Mouse (Mus musculus) stomach, embryonic 15.5 days (tissue): ENCODE measurements around the gene Creg2. TPM values are rescaled to one million over a fixed set of nuclear protein-coding genes. Genes with fewer than 3 reads are reported as not detected.

Experiments used
- ATAC-seq: fragments of 200-750 bp; cut with Nextera tagmentation; 2 replicates; pipeline ENCODE4 v1.8.0; 2017; ENCODE audit warnings: low read depth, moderate number of reproducible peaks, moderate TSS enrichment; ENCODE audit not compliant: insufficient read depth, low FRiP score
- H3K27ac ChIP-seq: fragments of 300-500 bp; sonication (generic); 2 replicates; pipeline ENCODE4 v1.5.1; 2015; ENCODE audit warnings: mild to moderate bottlenecking, inconsistent platforms
- H3K27me3 ChIP-seq: fragments of 300-500 bp; sonication (generic); replicated peaks from 2 replicates; pipeline ENCODE4 v1.6.1; 2015; ENCODE audit warnings: inconsistent platforms
- H3K36me3 ChIP-seq: fragments of 300-500 bp; sonication (generic); 2 replicates; pipeline ENCODE4 v1.6.1; 2015; ENCODE audit warnings: inconsistent platforms
- H3K4me1 ChIP-seq: fragments of 300-500 bp; sonication (generic); 2 replicates; pipeline ENCODE4 v1.6.1; 2015; ENCODE audit warnings: inconsistent platforms
- H3K4me2 ChIP-seq: fragments of 300-500 bp; sonication (generic); 2 replicates; pipeline ENCODE4 v1.6.1; 2015; ENCODE audit warnings: mild to moderate bottlenecking, inconsistent platforms
- H3K4me3 ChIP-seq: fragments of 300-500 bp; sonication (generic); replicated peaks from 2 replicates; pipeline ENCODE4 v1.5.1; 2015; ENCODE audit warnings: inconsistent platforms
- H3K9ac ChIP-seq: fragments of 300-500 bp; sonication (generic); 2 replicates; pipeline ENCODE4 v1.6.1; 2015; ENCODE audit warnings: inconsistent platforms
- H3K9me3 ChIP-seq: fragments of 300-500 bp; sonication (generic); 2 replicates; pipeline ENCODE4 v1.6.1; 2016; ENCODE audit warnings: inconsistent platforms
- WGBS: fragments of 180-500 bp; shearing (Covaris S2); methylation state at CpG from one replicate; pipeline ENCODE4 v1.1.7; 2015; 5-methylcytosine and 5-hydroxymethylcytosine counted together
- polyA plus RNA-seq: library from polyadenylated mRNA; unstranded; fragments of >200 nt; fragmentation: Nextera tagmentation; extraction: Ambion mirVana; gene quantifications from 2 replicates; pipeline ENCODE4 v1.2.1, GENCODE M21; 2015

Gene Creg2
- 0.19 and 0.45 TPM in 2 replicates for polyA plus RNA-seq

DNA sequence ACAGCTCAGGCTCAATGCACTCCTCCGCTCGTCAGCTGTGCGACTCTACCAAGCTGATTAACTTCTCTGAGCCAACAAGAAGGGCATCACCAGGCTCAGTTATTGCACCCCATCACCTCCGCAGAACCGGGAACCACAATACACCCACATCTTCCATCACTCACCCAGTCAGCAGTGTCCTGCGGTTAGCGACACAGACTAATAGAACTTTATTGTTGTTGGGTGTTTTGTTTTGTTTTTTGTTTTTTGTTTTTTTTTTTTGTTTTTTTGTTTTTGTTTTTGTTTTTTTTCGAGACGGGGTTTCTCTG lies at the start of gene Creg2:
Creg2 (minus strand) TSS at position 234 of the 308 bp plus-strand sequence.
- Histone ChIP-seq H3K9ac (no peak within 1 kb of the TSS), H3K4me1 (peaks cover 16% of the 10 kb centered on the region), H3K4me2 (peak within 1 kb of the TSS; percentile 99), H3K27me3 (peaks cover 24% of the 10 kb centered on the region), H3K27ac (no peak within 1 kb of the TSS), H3K36me3 (no peaks in the 10 kb centered on the region), H3K4me3 (peak within 1 kb of the TSS; percentile 52), H3K9me3 (no peaks in the 10 kb centered on the region)
- WGBS, result 37% methylated on average over 9 of the region's 9 CpGs
- ATAC-seq, result no peak

GRCm38 (mm10) chr1:39700599-39701273 lies 49.5 kb upstream of the Creg2 start:
- Histone ChIP-seq H3K9me3 (no peaks in the 10 kb centered on the region), H3K27me3 (no peaks in the 10 kb centered on the region), H3K4me1 (peaks cover 18% of the 10 kb centered on the region), H3K36me3 (no peaks in the 10 kb centered on the region), H3K27ac (peak overlapping the region; percentile 26; the same call in 1 of the 2 replicates), H3K4me3 (no peak overlapping the region), H3K9ac (no peak overlapping the region), H3K4me2 (peak overlapping the region; percentile 29)
- 29% methylated on average over 7 of the region's 7 CpGs for WGBS
- 0 out of 2 replicates have a peak, but pooled peaks have one; percentile 43 for ATAC-seq

- H3K4me2 ChIP-seq, result no peak overlapping the region
- H3K27me3 ChIP-seq, result no peaks in the 10 kb centered on the region
- H3K36me3 ChIP-seq, result no peaks in the 10 kb centered on the region
- no peak overlapping the region for H3K9ac ChIP-seq
- no peak overlapping the region for H3K27ac ChIP-seq
- H3K4me1 ChIP-seq, result peaks cover 22% of the 10 kb centered on the region
- no peak overlapping the region for H3K4me3 ChIP-seq
- WGBS, result 57% methylated on average over 6 of the region's 6 CpGs
- no peak for ATAC-seq
- H3K9me3 ChIP-seq, result no peaks in the 10 kb centered on the region
Measured at GRCm38 (mm10) chr1:39698456-39698855, 47.2 kb upstream of the Creg2 start.

- no peak overlapping the region for H3K27ac ChIP-seq
Measured at GRCm38 (mm10) chr1:39695198-39695597, 43.9 kb upstream of the Creg2 start.

DNA sequence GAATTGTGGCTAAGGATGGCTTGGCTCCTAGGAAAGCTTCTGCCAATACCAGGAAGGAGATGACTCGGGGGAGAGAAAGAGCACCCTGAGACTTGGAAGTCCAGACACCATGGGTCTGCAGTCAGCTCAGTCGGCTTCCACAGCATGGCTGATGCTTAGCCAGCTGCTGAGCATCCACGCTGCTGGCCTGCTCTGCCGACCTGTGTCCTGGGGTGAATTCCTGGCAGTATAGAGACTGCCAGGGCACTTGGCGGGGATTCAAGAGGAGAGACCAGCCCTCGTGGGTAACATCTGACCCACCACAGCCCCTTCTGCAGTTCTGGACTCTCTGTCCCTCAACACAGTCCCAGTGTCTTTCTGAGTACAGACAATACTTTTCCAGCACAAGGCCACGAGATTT lies 43.5 kb upstream of the Creg2 start:
- no peaks in the 10 kb centered on the region for H3K27me3 ChIP-seq
- no peaks in the 10 kb centered on the region for H3K9me3 ChIP-seq
- H3K4me2 ChIP-seq, result no peak overlapping the region
- H3K27ac ChIP-seq, result no peak overlapping the region
- H3K36me3 ChIP-seq, result no peaks in the 10 kb centered on the region
- H3K4me1 ChIP-seq, result 0 out of 2 replicates have a peak, but pooled peaks cover 3% of the 10 kb centered on the region
- 48% methylated on average over 7 of the region's 7 CpGs for WGBS
- ATAC-seq, result no peak
- H3K9ac ChIP-seq, result no peak overlapping the region
- H3K4me3 ChIP-seq, result no peak overlapping the region

More at GRCm38 (mm10) chr1:39695198-39695597, 43.9 kb upstream of the Creg2 start:
- no peak overlapping the region for H3K9ac ChIP-seq
- no peak overlapping the region for H3K4me3 ChIP-seq
- 37% methylated on average over 4 of the region's 4 CpGs for WGBS
- no peaks in the 10 kb centered on the region for H3K9me3 ChIP-seq
- peak; percentile 77; the same call in 1 of the 2 replicates for ATAC-seq
- no peak overlapping the region for H3K4me2 ChIP-seq
- no peaks in the 10 kb centered on the region for H3K27me3 ChIP-seq
- no peaks in the 10 kb centered on the region for H3K36me3 ChIP-seq
- H3K4me1 ChIP-seq, result 0 out of 2 replicates have a peak, but pooled peaks cover 3% of the 10 kb centered on the region

- no peak overlapping the region for H3K27ac ChIP-seq
- no peak for ATAC-seq
- no peak overlapping the region for H3K4me2 ChIP-seq
- 0 out of 2 replicates have a peak, but pooled peaks cover 3% of the 10 kb centered on the region for H3K4me1 ChIP-seq
- H3K27me3 ChIP-seq, result no peaks in the 10 kb centered on the region
- H3K36me3 ChIP-seq, result no peaks in the 10 kb centered on the region
- H3K9me3 ChIP-seq, result no peaks in the 10 kb centered on the region
- no peak overlapping the region for H3K9ac ChIP-seq
- no peak overlapping the region for H3K4me3 ChIP-seq
- WGBS, result 63% methylated on average over 3 of the region's 3 CpGs
Measured at GRCm38 (mm10) chr1:39691974-39692373, 40.7 kb upstream of the Creg2 start.

DNA sequence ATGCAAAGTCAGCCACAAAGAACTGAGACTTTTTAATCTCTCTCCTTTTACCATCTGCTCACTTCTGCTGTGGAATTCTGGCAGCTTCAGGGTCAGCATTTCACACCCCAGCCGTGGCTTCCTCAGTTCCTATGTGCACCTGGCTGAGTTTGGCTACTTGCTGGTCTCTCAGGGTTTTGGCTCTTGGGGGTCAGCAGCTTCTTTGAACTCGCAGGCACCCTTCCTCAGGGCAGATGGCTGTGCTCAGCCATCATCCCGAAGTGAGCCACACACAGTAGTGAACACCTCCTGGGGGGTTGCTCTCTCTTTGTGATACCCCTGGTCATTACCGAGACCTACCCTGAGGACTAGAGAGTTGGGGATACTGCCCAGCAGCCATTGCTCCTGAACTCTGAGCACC lies 39.8 kb upstream of the Creg2 start:
- H3K36me3 ChIP-seq, result no peaks in the 10 kb centered on the region
- 44% methylated on average over 4 of the region's 4 CpGs for WGBS
- no peak overlapping the region for H3K4me3 ChIP-seq
- no peak overlapping the region for H3K9ac ChIP-seq
- no peak overlapping the region for H3K27ac ChIP-seq
- H3K4me2 ChIP-seq, result no peak overlapping the region
- no peaks in the 10 kb centered on the region for H3K27me3 ChIP-seq
- 0 out of 2 replicates have a peak, but pooled peaks cover 3% of the 10 kb centered on the region for H3K4me1 ChIP-seq
- no peak for ATAC-seq
- H3K9me3 ChIP-seq, result no peaks in the 10 kb centered on the region

DNA sequence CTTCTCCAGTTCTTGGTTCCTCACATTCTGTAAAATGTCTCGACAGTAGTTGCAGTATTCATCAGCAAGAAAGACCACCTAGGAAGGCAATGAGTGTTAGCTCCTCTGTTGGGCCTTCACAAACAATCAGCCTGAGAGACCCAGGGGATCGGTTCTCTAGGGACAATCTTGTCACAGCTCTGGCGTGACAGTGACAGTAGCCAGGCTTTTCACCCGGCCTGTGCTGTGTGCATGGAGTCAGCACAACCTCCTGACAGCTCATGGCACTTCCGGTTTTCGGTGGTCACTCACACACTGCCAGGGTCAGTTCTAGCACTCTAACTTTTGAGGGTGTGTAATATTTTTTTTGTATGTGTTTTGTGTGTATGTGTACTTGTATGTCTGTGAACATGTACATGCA lies 37.3 kb upstream of the Creg2 start:
- WGBS, result 52% methylated on average over 6 of the region's 6 CpGs
- Histone ChIP-seq H3K9me3 (no peaks in the 10 kb centered on the region), H3K4me2 (no peak overlapping the region), H3K9ac (no peak overlapping the region), H3K36me3 (no peaks in the 10 kb centered on the region), H3K27ac (no peak overlapping the region), H3K27me3 (no peaks in the 10 kb centered on the region), H3K4me1 (no peaks in the 10 kb centered on the region), H3K4me3 (no peak overlapping the region)
- no peak for ATAC-seq

- Histone ChIP-seq H3K27me3 (no peaks in the 10 kb centered on the region), H3K4me3 (no peak overlapping the region), H3K36me3 (no peaks in the 10 kb centered on the region), H3K9me3 (no peaks in the 10 kb centered on the region), H3K27ac (no peak overlapping the region), H3K4me1 (no peaks in the 10 kb centered on the region), H3K4me2 (no peak overlapping the region), H3K9ac (no peak overlapping the region)
- 51% methylated on average over 9 of the region's 9 CpGs for WGBS
- ATAC-seq, result no peak
Measured at GRCm38 (mm10) chr1:39687279-39687678, 36.0 kb upstream of the Creg2 start.

GRCm38 (mm10) chr1:39685841-39686240 lies 34.6 kb upstream of the Creg2 start:
- H3K27ac ChIP-seq, result no peak overlapping the region
- no peaks in the 10 kb centered on the region for H3K4me1 ChIP-seq
- no peaks in the 10 kb centered on the region for H3K36me3 ChIP-seq
- 0 out of 2 replicates have a peak, but pooled peaks have one; percentile 36 for ATAC-seq
- no peak overlapping the region for H3K4me3 ChIP-seq
- no peak overlapping the region for H3K9ac ChIP-seq
- H3K27me3 ChIP-seq, result no peaks in the 10 kb centered on the region
- H3K9me3 ChIP-seq, result no peaks in the 10 kb centered on the region
- H3K4me2 ChIP-seq, result no peak overlapping the region
- 0% methylated on average over 1 of the region's 1 CpGs for WGBS

DNA sequence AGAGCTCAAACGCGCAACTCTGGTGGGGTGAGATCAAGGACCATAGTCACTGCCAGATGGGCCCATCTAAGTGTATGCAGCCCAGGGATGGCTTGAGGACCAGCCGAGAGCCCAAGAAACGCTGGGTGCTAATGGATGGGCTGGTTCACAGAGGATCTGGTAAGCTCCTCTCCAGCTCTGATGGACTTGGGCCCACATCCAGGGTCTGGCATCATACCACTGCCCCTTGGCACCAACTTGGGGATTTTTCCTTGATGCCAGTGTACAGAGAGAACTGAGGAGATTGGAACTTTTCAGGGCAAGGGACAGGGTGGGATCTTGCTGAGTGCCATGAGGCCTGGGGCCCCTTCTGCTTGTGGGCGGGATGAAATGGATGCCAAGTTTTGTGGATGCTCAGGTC lies 30.4 kb upstream of the Creg2 start:
- H3K27ac ChIP-seq, result no peak overlapping the region
- no peaks in the 10 kb centered on the region for H3K9me3 ChIP-seq
- H3K4me3 ChIP-seq, result no peak overlapping the region
- no peak for ATAC-seq
- no peak overlapping the region for H3K4me2 ChIP-seq
- 91% methylated on average over 5 of the region's 5 CpGs for WGBS
- H3K36me3 ChIP-seq, result no peaks in the 10 kb centered on the region
- no peaks in the 10 kb centered on the region for H3K27me3 ChIP-seq
- H3K9ac ChIP-seq, result no peak overlapping the region
- H3K4me1 ChIP-seq, result no peaks in the 10 kb centered on the region

- no peak for ATAC-seq
- Histone ChIP-seq H3K9ac (no peak overlapping the region), H3K27ac (no peak overlapping the region), H3K36me3 (no peaks in the 10 kb centered on the region), H3K4me1 (no peaks in the 10 kb centered on the region), H3K9me3 (no peaks in the 10 kb centered on the region), H3K27me3 (no peaks in the 10 kb centered on the region), H3K4me3 (no peak overlapping the region), H3K4me2 (no peak overlapping the region)
- WGBS, result 71% methylated on average over 6 of the region's 6 CpGs
Measured at GRCm38 (mm10) chr1:39680546-39680945, 29.3 kb upstream of the Creg2 start.
